Mouse (Mus musculus): ENCODE data around the gene Mkrn2os. TPM values are rescaled to one million over a fixed set of nuclear protein-coding genes. Genes with fewer than 3 reads are reported as not detected.

Mkrn2os gene
- total RNA-seq, 2 experiments from 2014 or later, result not detected

- TF ChIP-seq CTCF (IDR thresholded peaks at IDR 0.05), result peak; percentile 96
- peak; percentile 74 to 86 for DNase-seq (ENCODE audit: extremely low spot score in 1 of 2, low spot score in 2 of 2)
Measured at GRCm38 (mm10) chr6:115538645-115539429, 53.5 kb downstream of the Mkrn2os start.

GRCm38 (mm10) chr6:115536169-115536568, 56.2 kb downstream of the Mkrn2os start:
- H3K4me3 ChIP-seq, result no peak overlapping the region
- TF ChIP-seq CTCF (IDR thresholded peaks at IDR 0.05), result no peak
- intact Hi-C loops (cut with DNase I), result loop anchor here (5.0 kb wide), 2 partner anchors 174 to 269 kb away; partner anchors contain the start of gene Pparg
- DNase-seq (ENCODE audit: extremely low spot score in 1 of 2, low spot score in 2 of 2), result no peak
- no peak overlapping the region for H3K27ac ChIP-seq

More at GRCm38 (mm10) chr6:115538645-115539429, 53.5 kb downstream of the Mkrn2os start:
- Histone ChIP-seq H3K27ac (no peak overlapping the region), H3K4me3 (peak overlapping the region; percentile 28; the same call in 1 of the 2 replicates)
- intact Hi-C loops (cut with DNase I), result loop anchor here (1.0 to 5.0 kb wide), 4 partner anchors 177 to 490 kb away; partner anchors contain the start of genes Gm17482 and Pparg

GRCm38 (mm10) chr6:115534617-115535016, 57.8 kb downstream of the Mkrn2os start:
- TF ChIP-seq CTCF (IDR thresholded peaks at IDR 0.05), result no peak
- H3K27ac ChIP-seq, result no peak overlapping the region
- no peak overlapping the region for H3K4me3 ChIP-seq
- intact Hi-C loops (cut with DNase I), result loop anchor here (5.0 kb wide), 2 partner anchors 172 to 267 kb away; partner anchors contain the start of gene Pparg
- DNase-seq (ENCODE audit: extremely low spot score in 1 of 2, low spot score in 2 of 2), result no peak

Other genes with a start within 250 kb of the Mkrn2os start
- 10 to 100 TPM in 1 of 2 experiments, 1 to 10 TPM in 1; 8.1 to 10.3 TPM for gene Pparg, start 231.6 kb downstream of the Mkrn2os start, total RNA-seq (2021)
- gene Tsen2, start 47.9 kb downstream of the Mkrn2os start, total RNA-seq (2021), result 10 to 100 TPM; 22.2 to 25.7 TPM
- gene Mkrn2, start 9.3 kb upstream of the Mkrn2os start, total RNA-seq (2021), result 10 to 100 TPM; 28.5 to 38.3 TPM
- gene Raf1, start 84.1 kb upstream of the Mkrn2os start, total RNA-seq (2021), result 10 to 100 TPM; 85.4 to 89.8 TPM
- 1 to 10 TPM; 1.2 TPM for gene Tmem40, start 169.8 kb upstream of the Mkrn2os start, total RNA-seq (2021)
- gene Cand2, start 182.0 kb upstream of the Mkrn2os start, total RNA-seq (2021), result 1 to 10 TPM; 1.8 to 1.9 TPM
- gene Rpl32, start 216.2 kb upstream of the Mkrn2os start, total RNA-seq (2021), result 100 to 1,000 TPM; 429 to 479 TPM
- gene Efcab12, start 245.8 kb upstream of the Mkrn2os start, total RNA-seq (2021), result 1 to 10 TPM; 5.4 to 6.1 TPM

Data from left cerebral cortex, adult 2 months (tissue).